Mouse (Mus musculus): ENCODE results near the gene Foxn3. TPM values are rescaled to one million over a fixed set of nuclear protein-coding genes. Genes with fewer than 3 reads are reported as not detected.

Gene Foxn3
- polyA plus RNA-seq, 1 experiment from 2014 or later: 90.2 TPM

DNA sequence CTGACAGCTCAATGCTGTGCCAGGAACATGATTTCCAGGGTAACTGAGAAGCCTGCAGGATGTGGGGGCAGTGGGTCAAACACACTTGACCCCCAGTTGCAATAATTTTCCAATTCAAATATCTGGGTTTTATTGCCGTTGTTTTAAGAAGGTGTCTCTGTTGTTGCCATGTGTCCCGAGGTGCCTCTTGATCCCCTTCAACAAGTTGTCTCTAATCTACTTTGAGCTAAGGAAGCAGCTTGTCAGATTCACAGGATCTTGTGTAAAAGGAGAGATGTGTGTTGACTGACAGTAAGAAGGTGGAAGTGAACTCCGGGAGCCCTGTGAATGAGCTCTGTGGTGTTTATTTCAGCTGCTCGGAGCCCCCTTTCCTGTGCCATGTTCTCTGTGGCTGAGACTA lies 16.6 kb upstream of the Foxn3 start:
- ATAC-seq (ENCODE audit: low FRiP score): no peak
- 67% methylated on average over 4 of the region's 4 CpGs for WGBS
- H3K9ac ChIP-seq: no peak overlapping the region
- no peak overlapping the region for H3K4me3 ChIP-seq
- H3K4me2 ChIP-seq (replicated peaks): no peak overlapping the region
- no peaks in the 10 kb centered on the region; the same call in 1 of the 2 replicates for H3K9me3 ChIP-seq (replicated peaks)
- no peaks in the 10 kb centered on the region for H3K36me3 ChIP-seq
- no peaks in the 10 kb centered on the region for H3K4me1 ChIP-seq
- H3K27me3 ChIP-seq: no peaks in the 10 kb centered on the region
- H3K27ac ChIP-seq: no peak overlapping the region

- no peak overlapping the region for H3K9ac ChIP-seq
- no peaks in the 10 kb centered on the region for H3K4me1 ChIP-seq
- no peak overlapping the region for H3K27ac ChIP-seq
- no peak for ATAC-seq (ENCODE audit: low FRiP score)
- H3K27me3 ChIP-seq: peaks cover 4% of the 10 kb centered on the region; the same call in 1 of the 2 replicates
- H3K9me3 ChIP-seq (replicated peaks): no peaks in the 10 kb centered on the region; the same call in 1 of the 2 replicates
- H3K4me3 ChIP-seq: no peak overlapping the region
- H3K36me3 ChIP-seq: no peaks in the 10 kb centered on the region
- H3K4me2 ChIP-seq (replicated peaks): no peak overlapping the region
- 69% methylated on average over 6 of the region's 6 CpGs for WGBS
These were observed 13.3 kb upstream of the Foxn3 start for GRCm38 (mm10) chr12:99576682-99577081.

DNA sequence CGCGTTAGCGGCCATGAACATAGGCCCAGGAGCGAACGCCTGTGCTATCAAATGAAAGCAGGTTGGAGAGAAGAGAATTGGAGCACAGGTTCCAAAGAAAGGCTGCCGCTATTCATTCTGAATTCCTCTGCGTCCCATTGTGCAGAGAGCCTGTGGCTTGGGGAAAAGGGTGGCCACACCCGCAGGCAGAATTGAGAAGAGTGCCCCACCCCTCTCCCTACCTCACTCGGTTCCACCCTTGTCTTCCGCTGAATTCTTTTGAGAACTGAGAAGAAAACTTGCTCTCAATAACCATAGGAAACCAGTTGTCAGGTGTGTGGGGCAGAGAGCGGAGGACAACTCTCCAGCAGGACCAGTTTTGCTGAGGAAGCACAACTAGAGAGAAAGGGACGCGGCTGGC lies 10.9 kb upstream of the Foxn3 start:
- H3K36me3 ChIP-seq: no peaks in the 10 kb centered on the region
- H3K4me1 ChIP-seq: 0 out of 2 replicates have a peak, but pooled peaks cover 2% of the 10 kb centered on the region
- no peak for ATAC-seq (ENCODE audit: low FRiP score)
- no peak overlapping the region for H3K4me3 ChIP-seq
- 49% methylated on average over 13 of the region's 13 CpGs for WGBS
- H3K27me3 ChIP-seq: peaks cover 4% of the 10 kb centered on the region; the same call in 1 of the 2 replicates
- no peak overlapping the region for H3K27ac ChIP-seq
- H3K4me2 ChIP-seq (replicated peaks): no peak overlapping the region
- H3K9ac ChIP-seq: no peak overlapping the region
- H3K9me3 ChIP-seq (replicated peaks): no peaks in the 10 kb centered on the region

GRCm38 (mm10) chr12:99573036-99573435 lies 9.7 kb upstream of the Foxn3 start:
- Histone ChIP-seq H3K4me1 (0 out of 2 replicates have a peak, but pooled peaks cover 2% of the 10 kb centered on the region), H3K27ac (no peak overlapping the region), H3K9ac (no peak overlapping the region), H3K4me2 (replicated peaks) (no peak overlapping the region), H3K36me3 (no peaks in the 10 kb centered on the region), H3K27me3 (peaks cover 4% of the 10 kb centered on the region; the same call in 1 of the 2 replicates), H3K9me3 (replicated peaks) (no peaks in the 10 kb centered on the region), H3K4me3 (no peak overlapping the region)
- WGBS: 89% methylated on average over 6 of the region's 6 CpGs
- ATAC-seq (ENCODE audit: low FRiP score): no peak

DNA sequence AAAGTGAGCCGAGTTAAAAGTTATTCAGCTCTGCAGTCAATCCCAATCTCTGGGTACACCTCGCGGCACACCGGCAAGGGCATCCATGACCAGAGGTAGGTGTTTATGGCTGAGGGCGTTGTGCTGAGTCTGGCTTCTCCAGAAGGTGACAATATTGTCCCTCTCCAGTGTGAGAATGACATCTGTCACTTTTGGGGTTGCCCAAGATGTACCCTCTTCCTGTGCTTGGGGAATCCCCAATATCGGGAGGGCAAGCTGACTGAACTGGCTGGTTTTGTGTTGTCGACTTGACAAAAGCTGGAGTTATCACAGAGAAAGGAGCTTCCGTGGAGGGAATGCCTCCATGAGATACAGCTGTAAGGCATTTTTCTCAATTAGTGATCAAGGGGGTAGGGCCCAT lies 8.6 kb upstream of the Foxn3 start:
- Histone ChIP-seq H3K9ac (no peak overlapping the region), H3K4me3 (no peak overlapping the region), H3K4me1 (0 out of 2 replicates have a peak, but pooled peaks cover 2% of the 10 kb centered on the region), H3K36me3 (no peaks in the 10 kb centered on the region), H3K27ac (no peak overlapping the region), H3K9me3 (replicated peaks) (no peaks in the 10 kb centered on the region), H3K27me3 (peaks cover 4% of the 10 kb centered on the region; the same call in 1 of the 2 replicates), H3K4me2 (replicated peaks) (no peak overlapping the region)
- 96% methylated on average over 8 of the region's 8 CpGs for WGBS
- ATAC-seq (ENCODE audit: low FRiP score): no peak

- no peak overlapping the region for H3K4me3 ChIP-seq
- H3K9ac ChIP-seq: no peak overlapping the region
- 81% methylated on average over 25 of the region's 25 CpGs for WGBS
- H3K27ac ChIP-seq: no peak overlapping the region
- 0 out of 2 replicates have a peak, but pooled peaks cover 2% of the 10 kb centered on the region for H3K4me1 ChIP-seq
- H3K9me3 ChIP-seq (replicated peaks): no peaks in the 10 kb centered on the region
- H3K4me2 ChIP-seq (replicated peaks): no peak overlapping the region
- 0 out of 2 replicates have a peak, but pooled peaks have one; percentile 13 for ATAC-seq (ENCODE audit: low FRiP score)
- H3K36me3 ChIP-seq: no peaks in the 10 kb centered on the region
- peaks cover 4% of the 10 kb centered on the region; the same call in 1 of the 2 replicates for H3K27me3 ChIP-seq
These were observed 7.0 kb upstream of the Foxn3 start for GRCm38 (mm10) chr12:99570197-99570956.

DNA sequence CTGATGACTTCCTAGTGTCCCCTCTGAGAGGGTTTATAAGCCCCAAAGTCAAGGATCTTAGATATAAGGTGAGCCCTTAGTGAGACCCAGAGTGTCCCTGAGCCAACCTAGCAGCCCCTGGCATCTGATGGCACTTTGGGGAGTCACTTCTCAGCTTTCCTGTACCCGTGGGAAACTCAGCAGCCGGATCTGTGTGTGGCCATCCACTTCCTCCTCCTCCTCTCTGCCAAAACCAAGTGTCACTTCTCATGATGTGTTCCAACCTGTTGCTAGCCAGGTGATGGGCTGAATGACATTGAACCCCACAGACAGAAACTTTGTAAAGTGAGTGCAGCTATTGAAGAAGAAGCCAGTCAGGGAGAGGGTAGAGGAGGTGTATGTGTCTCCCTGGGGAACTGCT lies 2.2 kb upstream of the Foxn3 start:
- H3K27ac ChIP-seq: no peak overlapping the region
- no peaks in the 10 kb centered on the region for H3K9me3 ChIP-seq (replicated peaks)
- H3K4me3 ChIP-seq: no peak overlapping the region
- 78% methylated on average over 2 of the region's 2 CpGs for WGBS
- H3K36me3 ChIP-seq: no peaks in the 10 kb centered on the region
- H3K9ac ChIP-seq: no peak overlapping the region
- no peak for ATAC-seq (ENCODE audit: low FRiP score)
- no peaks in the 10 kb centered on the region for H3K27me3 ChIP-seq
- H3K4me1 ChIP-seq: peaks cover 17% of the 10 kb centered on the region
- no peak overlapping the region for H3K4me2 ChIP-seq (replicated peaks)

GRCm38 (mm10) chr12:99564301-99564910 lies 1.0 kb upstream of the Foxn3 start:
- Histone ChIP-seq H3K4me3 (no peak overlapping the region), H3K27me3 (no peaks in the 10 kb centered on the region), H3K4me1 (peaks cover 16% of the 10 kb centered on the region), H3K9ac (no peak overlapping the region), H3K4me2 (replicated peaks) (peak overlapping the region; percentile 71), H3K9me3 (replicated peaks) (no peaks in the 10 kb centered on the region), H3K27ac (peak overlapping the region; percentile 12; the same call in 1 of the 2 replicates), H3K36me3 (no peaks in the 10 kb centered on the region)
- 33% methylated on average over 9 of the region's 9 CpGs for WGBS
- ATAC-seq (ENCODE audit: low FRiP score): no peak

DNA sequence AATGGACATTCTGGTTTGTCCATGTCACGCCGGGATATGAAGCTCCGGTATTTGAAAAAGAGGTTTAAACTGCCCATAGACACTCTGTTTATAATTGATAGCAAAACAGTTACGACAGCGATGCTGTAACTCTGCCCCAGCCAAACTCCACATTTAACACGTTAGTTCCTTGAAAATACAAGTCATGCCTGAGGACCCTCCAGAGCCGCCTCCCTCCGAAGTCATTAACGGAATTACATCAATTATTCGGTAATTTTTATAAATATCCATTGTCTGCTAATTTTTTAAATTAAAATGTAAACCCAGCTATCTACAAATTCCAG lies 554 bp downstream of the Foxn3 start:
- 0 out of 2 replicates have a peak, but pooled peaks have one; percentile 35 for ATAC-seq (ENCODE audit: low FRiP score)
- H3K36me3 ChIP-seq: no peaks in the 10 kb centered on the region
- WGBS: under 1% methylated on average over 10 of the region's 10 CpGs
- H3K4me1 ChIP-seq: peaks cover 18% of the 10 kb centered on the region
- H3K4me3 ChIP-seq: peak overlapping the region; percentile 75
- peak overlapping the region; percentile 82 for H3K9ac ChIP-seq
- H3K9me3 ChIP-seq (replicated peaks): no peaks in the 10 kb centered on the region
- H3K27me3 ChIP-seq: no peaks in the 10 kb centered on the region
- peak overlapping the region; percentile 87; the same call in 1 of the 2 replicates for H3K27ac ChIP-seq
- H3K4me2 ChIP-seq (replicated peaks): peak overlapping the region; percentile 71

DNA sequence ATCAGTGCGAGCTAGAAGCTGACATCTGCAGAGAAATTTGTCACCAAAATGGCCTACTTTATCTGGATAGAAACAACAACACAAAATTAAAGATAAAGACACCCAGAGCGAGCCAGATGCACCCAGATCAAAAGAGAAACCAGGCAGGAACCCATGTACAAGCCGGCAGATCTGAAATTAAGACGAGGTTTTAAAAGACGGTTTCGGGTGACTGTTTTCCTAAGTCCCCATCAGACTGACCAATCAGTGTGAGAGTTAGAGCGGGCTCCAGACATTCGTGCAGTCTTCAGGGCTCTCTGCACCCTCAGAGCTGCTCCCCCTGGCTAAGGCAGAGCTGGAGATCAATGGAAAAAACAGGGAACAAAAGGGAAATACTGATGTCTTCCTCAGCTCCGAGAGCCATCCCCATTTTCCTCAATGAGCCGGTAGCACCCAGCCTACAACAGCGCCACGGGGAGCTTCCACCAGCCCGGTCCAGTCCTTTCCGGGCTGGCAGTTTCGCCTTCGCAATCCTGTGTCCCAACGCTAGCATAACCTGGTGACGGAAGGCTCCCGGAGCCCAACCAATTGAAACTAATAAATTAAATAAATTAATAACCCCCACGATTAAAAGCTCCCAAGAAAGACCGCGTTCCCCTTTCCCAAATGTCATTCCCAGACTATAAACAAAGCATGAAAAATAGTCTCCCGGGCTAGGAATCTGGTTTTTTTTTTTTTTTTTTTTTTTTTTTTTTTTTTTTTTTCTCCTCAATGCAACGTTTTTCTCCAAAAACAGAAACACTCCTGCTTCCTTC lies 1.1 kb downstream of the Foxn3 start:
- Histone ChIP-seq H3K9me3 (replicated peaks) (no peaks in the 10 kb centered on the region), H3K4me3 (peak overlapping the region; percentile 75), H3K27ac (peak overlapping the region; percentile 87), H3K27me3 (no peaks in the 10 kb centered on the region), H3K36me3 (no peaks in the 10 kb centered on the region), H3K9ac (peak overlapping the region; percentile 82), H3K4me1 (peaks cover 18% of the 10 kb centered on the region), H3K4me2 (replicated peaks) (peak overlapping the region; percentile 71)
- WGBS: under 1% methylated on average over 24 of the region's 24 CpGs
- ATAC-seq (ENCODE audit: low FRiP score): peak; percentile 60

DNA sequence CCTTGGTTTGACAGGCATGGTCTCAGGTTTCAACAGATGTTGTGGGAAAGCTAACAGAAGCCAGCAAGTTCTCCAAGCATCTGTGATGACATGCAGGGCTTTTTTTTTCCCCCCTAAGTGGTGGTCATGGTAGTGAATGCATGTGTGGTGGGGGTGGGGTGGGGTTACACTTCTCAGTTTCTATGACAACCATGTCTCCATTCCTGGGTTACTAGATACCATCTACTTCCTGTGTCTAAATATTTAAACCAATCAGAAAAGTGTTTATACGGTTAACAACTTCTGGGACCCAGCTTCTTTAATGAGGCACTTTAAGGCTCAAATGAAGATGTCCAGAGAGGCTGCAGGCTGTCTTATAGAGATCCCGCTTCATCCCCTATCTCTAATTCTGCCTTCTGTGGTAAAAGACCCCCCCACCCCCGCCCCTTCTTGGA lies 2.0 kb downstream of the Foxn3 start:
- no peak overlapping the region; the same call in 1 of the 2 replicates for H3K9ac ChIP-seq
- H3K4me3 ChIP-seq: peak overlapping the region; percentile 75
- H3K9me3 ChIP-seq (replicated peaks): no peaks in the 10 kb centered on the region
- 24% methylated on average over 3 of the region's 3 CpGs for WGBS
- no peaks in the 10 kb centered on the region for H3K27me3 ChIP-seq
- H3K4me1 ChIP-seq: peaks cover 18% of the 10 kb centered on the region
- H3K27ac ChIP-seq: 0 out of 2 replicates have a peak overlapping the region, but pooled peaks have one; percentile 5
- H3K4me2 ChIP-seq (replicated peaks): peak overlapping the region; percentile 71
- ATAC-seq (ENCODE audit: low FRiP score): no peak
- H3K36me3 ChIP-seq: no peaks in the 10 kb centered on the region

Measured in hindbrain, embryonic 12.5 days (tissue).